11 mouse cellular contexts compared by ENCODE assay signal in genomic region chr8:71702087-71702432, GRCm38 (mm10). TPM values are rescaled to one million over a fixed set of nuclear protein-coding genes. Genes with fewer than 3 reads are reported as not detected.
DNase-seq lines count a peak whose midpoint lies in the region; ATAC-seq and TF ChIP-seq lines count a peak whose summit lies in the region.
"Had no signal": no experiment of that assay in that cellular context is flagged by ENCODE, and none has a peak within 500 bp of the region (broad histone marks: within the 10 kb centered on the region; RNA-seq: fewer than 3 reads in every experiment).

No protein-coding gene starts in this region.

- no peak for TF ChIP-seq POLR2A in spleen, adult 2 months (IDR thresholded peaks at IDR 0.05; ENCODE audit: low read depth, low read length)
- no peak for TF ChIP-seq POLR2A in liver, adult 2 months (IDR thresholded peaks at IDR 0.05; ENCODE audit: extremely low read depth, insufficient read depth, low read length)

- no peak overlapping the region for H3K27ac ChIP-seq in heart, embryonic 11.5 days (ENCODE audit: low read depth, low read length)
- H3K27ac ChIP-seq in spleen, adult 2 months (ENCODE audit: insufficient read depth, low read length): no peak overlapping the region
- H3K27ac ChIP-seq in liver, adult 2 months (replicated peaks; ENCODE audit: insufficient read depth, low read depth, low read length): no peak overlapping the region
- H3K27ac ChIP-seq in stomach, embryonic 15.5 days: peak overlapping the region; percentile 72; the same call in 1 of the 2 replicates
- H3K27ac ChIP-seq: embryonic facial prominence, embryonic 13.5 days had no signal

- H3K9me3 ChIP-seq in heart, embryonic 11.5 days (replicated peaks; ENCODE audit: control insufficient read depth, low read length): no peaks in the 10 kb centered on the region
- H3K9me3 ChIP-seq in stomach, embryonic 15.5 days: no peaks in the 10 kb centered on the region
- H3K9me3 ChIP-seq: embryonic facial prominence, embryonic 13.5 days had no signal

- intact Hi-C loops in left cerebral cortex, postnatal 14 days (cut with DNase I): no loop called here

- peak overlapping the region; percentile 14; the same call in 1 of the 2 replicates for H3K4me2 ChIP-seq in heart, embryonic 11.5 days
- peak overlapping the region; percentile 7; the same call in 1 of the 2 replicates for H3K4me2 ChIP-seq in stomach, embryonic 15.5 days

- TF ChIP-seq CTCF in spleen, adult 2 months (IDR thresholded peaks at IDR 0.05; ENCODE audit: extremely low read depth, insufficient read depth, insufficient read length, insufficient replicate concordance): peak; percentile 29; the same call in 1 of the 2 replicates
- peak; percentile 35 for TF ChIP-seq CTCF in liver, adult 2 months (IDR thresholded peaks at IDR 0.05; ENCODE audit: low read depth, low read length)

- 37% methylated on average over 4 of the region's 4 CpGs for WGBS in heart, embryonic 11.5 days (ENCODE audit: insufficient replicate concordance)
- 25% methylated on average over 4 of the region's 4 CpGs for WGBS in spleen, adult 2 months
- WGBS in liver, adult 2 months: 59% methylated on average over 4 of the region's 4 CpGs
- WGBS in stomach, embryonic 15.5 days: 25% methylated on average over 4 of the region's 4 CpGs

- no peak for ATAC-seq in heart, embryonic 11.5 days (replicated peaks; ENCODE audit: insufficient number of reproducible peaks, low FRiP score, low TSS enrichment)
- peak; percentile 19; the same call in 1 of the 2 replicates for ATAC-seq in stomach, embryonic 15.5 days (ENCODE audit: insufficient read depth, low FRiP score, low read depth)

- H3K4me3 ChIP-seq in heart, embryonic 11.5 days (ENCODE audit: low read depth, low read length): no peak overlapping the region
- H3K4me3 ChIP-seq in spleen, adult 2 months (ENCODE audit: extremely low read depth, insufficient read depth, insufficient read length): 0 out of 2 replicates have a peak overlapping the region, but pooled peaks have one; percentile 22
- no peak overlapping the region for H3K4me3 ChIP-seq in liver, adult 2 months (ENCODE audit: insufficient read depth, low read depth, low read length)
- H3K4me3 ChIP-seq in stomach, embryonic 15.5 days (replicated peaks): peak overlapping the region; percentile 36; the same call in 1 of the 2 replicates

- no peaks in the 10 kb centered on the region for H3K4me1 ChIP-seq in heart, embryonic 11.5 days (ENCODE audit: control insufficient read depth, insufficient read depth, low read length)
- H3K4me1 ChIP-seq in spleen, adult 2 months (ENCODE audit: control insufficient read depth, insufficient read depth, insufficient read length): no peaks in the 10 kb centered on the region
- peaks cover 3% of the 10 kb centered on the region; the same call in 1 of the 2 replicates for H3K4me1 ChIP-seq in liver, adult 2 months (ENCODE audit: control insufficient read depth, insufficient read depth, low read length)
- peaks cover 23% of the 10 kb centered on the region; the same call in 1 of the 2 replicates for H3K4me1 ChIP-seq in stomach, embryonic 15.5 days

- H3K36me3 ChIP-seq in heart, embryonic 11.5 days (ENCODE audit: control insufficient read depth, insufficient read depth, low read length): no peaks in the 10 kb centered on the region
- no peaks in the 10 kb centered on the region for H3K36me3 ChIP-seq in spleen, adult 2 months (ENCODE audit: control insufficient read depth, insufficient read depth, low read length)
- no peaks in the 10 kb centered on the region for H3K36me3 ChIP-seq in liver, adult 2 months (ENCODE audit: control insufficient read depth, insufficient read depth, low read length)
- no peaks in the 10 kb centered on the region for H3K36me3 ChIP-seq in stomach, embryonic 15.5 days
- H3K36me3 ChIP-seq: embryonic facial prominence, embryonic 13.5 days had no signal

- H3K9ac ChIP-seq in heart, embryonic 11.5 days (ENCODE audit: low read depth, low read length): no peak overlapping the region
- no peak overlapping the region for H3K9ac ChIP-seq in liver, adult 2 months (ENCODE audit: low read depth, low read length)
- no peak overlapping the region for H3K9ac ChIP-seq in stomach, embryonic 15.5 days
- H3K9ac ChIP-seq: embryonic facial prominence, embryonic 13.5 days had no signal

- no peak for DNase-seq in heart, adult 11 months
- DNase-seq in spleen, adult 2 months (ENCODE audit: low read depth in 1 of 2, low spot score in 2 of 2): no peak
- DNase-seq in spleen, adult 12 weeks (ENCODE audit: low spot score): no peak
- no peak for DNase-seq in liver, adult 2 months (ENCODE audit: extremely low read depth, low read depth, low spot score)
- DNase-seq in adipocyte (ENCODE audit: low spot score): no peak
- no peak for DNase-seq in left cerebral cortex, postnatal 14 days (ENCODE audit: low spot score in 2 of 2)
- DNase-seq: heart, postnatal 10 days; right cerebral cortex, postnatal 4 days had no signal

- no peaks in the 10 kb centered on the region for H3K79me2 ChIP-seq in liver, adult 2 months (ENCODE audit: control insufficient read depth, insufficient read depth, low read length)

- peaks cover 50% of the 10 kb centered on the region for H3K27me3 ChIP-seq in heart, embryonic 11.5 days (ENCODE audit: control insufficient read depth, insufficient read depth, low read length)
- H3K27me3 ChIP-seq in spleen, adult 2 months (ENCODE audit: control insufficient read depth, insufficient read depth, low read length): no peaks in the 10 kb centered on the region; the same call in 1 of the 2 replicates
- no peaks in the 10 kb centered on the region for H3K27me3 ChIP-seq in liver, adult 2 months (ENCODE audit: control insufficient read depth, insufficient read depth, low read length)
- H3K27me3 ChIP-seq in stomach, embryonic 15.5 days (replicated peaks): peaks cover 23% of the 10 kb centered on the region

RNA-seq across cellular contexts. Expression of gene B3gnt3, which starts 0.5 kb away (rescaled TPM):
- 1.4 and 1.8 TPM in 2 replicates for polyA plus RNA-seq in heart, embryonic 11.5 days (2014; fragmentation: Nextera tagmentation; extraction: Ambion mirVana)
- 5.2 and 5.6 TPM in 2 replicates for polyA plus RNA-seq in spleen, adult 2 months (2012; rRNA removed)
- 0.92 and 1.3 TPM in 2 replicates for total RNA-seq in liver, adult 2 months (2014; rRNA removed)
- polyA plus RNA-seq in liver, adult 2 months (2012; rRNA removed): 1.5 and 2.6 TPM in 2 replicates
- polyA plus RNA-seq in stomach, embryonic 15.5 days (2015; fragmentation: Nextera tagmentation; extraction: Ambion mirVana): 10.4 and 12.2 TPM in 2 replicates
- under 1 TPM; 0.44 to 0.49 TPM for total RNA-seq in left cerebral cortex, postnatal 14 days (2021)

RNA-seq across cellular contexts. Expression of gene Insl3, which starts 13.0 kb away (rescaled TPM):
- polyA plus RNA-seq in heart, embryonic 11.5 days (2014; fragmentation: Nextera tagmentation; extraction: Ambion mirVana): 0.61 and 0.89 TPM in 2 replicates
- polyA plus RNA-seq in spleen, adult 2 months (2012; rRNA removed): 52.4 and 70.9 TPM in 2 replicates
- total RNA-seq in liver, adult 2 months (2014; rRNA removed): 0.74 and 1.1 TPM in 2 replicates
- 4.9 and 8.2 TPM in 2 replicates for polyA plus RNA-seq in liver, adult 2 months (2012; rRNA removed)
- polyA plus RNA-seq in stomach, embryonic 15.5 days (2015; fragmentation: Nextera tagmentation; extraction: Ambion mirVana): 1.4 and 2.0 TPM in 2 replicates
- total RNA-seq in left cerebral cortex, postnatal 14 days (2021): 1 to 10 TPM; 1.8 to 2.8 TPM

RNA-seq across cellular contexts. Expression of gene Fcho1, which starts 23.5 kb away (rescaled TPM):
- polyA plus RNA-seq in heart, embryonic 11.5 days (2014; fragmentation: Nextera tagmentation; extraction: Ambion mirVana): 0.83 and 1.2 TPM in 2 replicates
- polyA plus RNA-seq in spleen, adult 2 months (2012; rRNA removed): 247 and 301 TPM in 2 replicates
- 0.18 and 0.87 TPM in 2 replicates for total RNA-seq in liver, adult 2 months (2014; rRNA removed)
- 0.44 and 2.8 TPM in 2 replicates for polyA plus RNA-seq in liver, adult 2 months (2012; rRNA removed)
- 7.6 and 8.3 TPM in 2 replicates for polyA plus RNA-seq in stomach, embryonic 15.5 days (2015; fragmentation: Nextera tagmentation; extraction: Ambion mirVana)
- total RNA-seq in left cerebral cortex, postnatal 14 days (2021): 100 to 1,000 TPM; 152 to 156 TPM

RNA-seq across cellular contexts. Expression of gene Jak3, which starts 26.0 kb away (rescaled TPM):
- polyA plus RNA-seq in heart, embryonic 11.5 days (2014; fragmentation: Nextera tagmentation; extraction: Ambion mirVana): 4.9 and 5.3 TPM in 2 replicates
- polyA plus RNA-seq in spleen, adult 2 months (2012; rRNA removed): 62.6 and 81.5 TPM in 2 replicates
- total RNA-seq in liver, adult 2 months (2014; rRNA removed): 4.0 and 4.6 TPM in 2 replicates
- polyA plus RNA-seq in liver, adult 2 months (2012; rRNA removed): 5.7 and 7.9 TPM in 2 replicates
- 9.1 and 9.6 TPM in 2 replicates for polyA plus RNA-seq in stomach, embryonic 15.5 days (2015; fragmentation: Nextera tagmentation; extraction: Ambion mirVana)
- 1 to 10 TPM; 5.6 to 6.4 TPM for total RNA-seq in left cerebral cortex, postnatal 14 days (2021)

RNA-seq across cellular contexts. Expression of gene Unc13a, which starts 30.5 kb away (rescaled TPM):
- 0.63 and 0.65 TPM in 2 replicates for polyA plus RNA-seq in heart, embryonic 11.5 days (2014; fragmentation: Nextera tagmentation; extraction: Ambion mirVana)
- polyA plus RNA-seq in spleen, adult 2 months (2012; rRNA removed): 0.47 and 0.54 TPM in 2 replicates
- 0.09 and 0.20 TPM in 2 replicates for total RNA-seq in liver, adult 2 months (2014; rRNA removed)
- 0.15 and 0.72 TPM in 2 replicates for polyA plus RNA-seq in liver, adult 2 months (2012; rRNA removed)
- 1.1 TPM in 2 replicates for polyA plus RNA-seq in stomach, embryonic 15.5 days (2015; fragmentation: Nextera tagmentation; extraction: Ambion mirVana)
- 100 to 1,000 TPM; 299 to 337 TPM for total RNA-seq in left cerebral cortex, postnatal 14 days (2021)

Comparison
In these comparisons a context has a peak if more than half of its experiments do, and no peak if none do; other contexts are left out.
1. H3K4me3 ChIP-seq: peak in spleen, adult 2 months (single experiment) and stomach, embryonic 15.5 days (single experiment); none in heart, embryonic 11.5 days (single experiment) and liver, adult 2 months (single experiment).
2. RNA of gene Fcho1, which starts 23.5 kb away (polyA plus RNA-seq): 247 to 301 TPM in spleen, adult 2 months; 7.6 to 8.3 TPM in stomach, embryonic 15.5 days, 0.44 to 2.8 TPM in liver, adult 2 months and 0.83 to 1.2 TPM in heart, embryonic 11.5 days; every median in the first group is over 10 times any median in the second.